Mouse (Mus musculus): ENCODE results near the gene Apobec2. TPM values are rescaled to one million over a fixed set of nuclear protein-coding genes. Genes with fewer than 3 reads are reported as not detected.

The Apobec2 gene
- polyA plus RNA-seq, 1 experiment from 2014 or later, result 0.25 TPM

DNA sequence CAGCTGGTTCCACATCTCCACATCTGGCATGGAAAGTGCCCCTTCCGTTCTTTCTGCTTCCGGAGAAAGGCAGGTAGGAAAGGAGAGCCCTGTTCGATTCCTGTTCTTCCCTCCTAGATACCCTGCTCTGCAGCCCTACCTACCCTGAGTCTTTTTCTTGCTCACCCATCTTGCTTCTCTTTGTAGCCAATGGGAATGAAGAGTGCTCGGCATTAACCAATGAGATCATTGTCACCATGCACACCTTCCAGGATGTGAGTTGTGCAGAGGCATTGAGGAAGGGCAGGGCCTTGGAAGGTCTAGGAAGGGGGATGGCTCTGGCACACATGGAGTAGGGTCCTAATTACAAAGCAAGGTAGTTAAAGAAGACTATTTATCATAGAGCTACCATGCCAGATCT is 30.7 kb upstream of the Apobec2 start:
- 86% methylated on average over 4 of the region's 4 CpGs for WGBS (ENCODE audit: insufficient replicate concordance)
- TF ChIP-seq EP300 (IDR thresholded peaks at IDR 0.05; ENCODE audit: low read depth), result no peak
- ATAC-seq, result no peak

DNA sequence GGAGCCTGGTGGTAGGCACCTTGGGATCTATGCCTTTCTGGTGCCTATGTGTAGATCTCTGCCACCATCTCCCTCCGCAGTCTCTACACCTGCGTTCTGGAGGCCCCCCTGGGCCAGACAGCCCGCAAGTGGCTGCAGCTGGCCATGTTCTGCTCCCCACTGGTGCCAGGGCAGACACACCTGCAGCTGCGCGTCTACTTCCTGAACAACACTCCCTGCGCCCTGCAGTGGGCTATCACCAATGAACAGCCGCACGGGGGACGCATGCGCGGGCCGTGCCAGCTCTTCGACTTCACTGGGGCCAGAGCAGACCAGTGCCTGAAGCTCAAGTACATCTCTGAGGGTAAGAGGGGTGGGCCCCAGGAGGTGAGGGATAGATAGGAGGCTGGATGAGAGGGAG is 29.4 kb upstream of the Apobec2 start:
- 81% methylated on average over 13 of the region's 13 CpGs for WGBS (ENCODE audit: insufficient replicate concordance)
- DNase-seq (no peak), ATAC-seq (no peak)
- no peak for TF ChIP-seq EP300 (IDR thresholded peaks at IDR 0.05; ENCODE audit: low read depth)
- no peak for TF ChIP-seq CTCF (IDR thresholded peaks at IDR 0.05; ENCODE audit: low read depth)
- Histone ChIP-seq H3K9me3 (ENCODE audit: low read length) (no peaks in the 10 kb centered on the region), H3K36me3 (replicated peaks; ENCODE audit: insufficient read depth, low read length) (no peaks in the 10 kb centered on the region), H3K27me3 (ENCODE audit: insufficient read depth, low read length) (no peaks in the 10 kb centered on the region), H3K4me1 (ENCODE audit: insufficient read depth) (peaks cover 11% of the 10 kb centered on the region), H3K4me2 (ENCODE audit: low read depth, low read length) (no peak overlapping the region), H3K27ac (ENCODE audit: low read depth) (no peak overlapping the region), H3K9ac (replicated peaks) (no peak overlapping the region), H3K4me3 (ENCODE audit: low read depth, low read length) (no peak overlapping the region)

More for the DNA sequence above, 30.7 kb upstream of the Apobec2 start:
- Histone ChIP-seq H3K9ac (replicated peaks) (no peak overlapping the region), H3K4me2 (ENCODE audit: low read depth, low read length) (no peak overlapping the region), H3K27me3 (ENCODE audit: insufficient read depth, low read length) (no peaks in the 10 kb centered on the region), H3K27ac (ENCODE audit: low read depth) (no peak overlapping the region), H3K9me3 (ENCODE audit: low read length) (no peaks in the 10 kb centered on the region), H3K4me1 (ENCODE audit: insufficient read depth) (peaks cover 10% of the 10 kb centered on the region), H3K4me3 (ENCODE audit: low read depth, low read length) (no peak overlapping the region), H3K36me3 (replicated peaks; ENCODE audit: insufficient read depth, low read length) (no peaks in the 10 kb centered on the region)
- no peak for DNase-seq

- Histone ChIP-seq H3K9me3 (ENCODE audit: low read length) (no peaks in the 10 kb centered on the region), H3K4me2 (ENCODE audit: low read depth, low read length) (no peak overlapping the region), H3K4me3 (ENCODE audit: low read depth, low read length) (no peak overlapping the region), H3K27ac (ENCODE audit: low read depth) (no peak overlapping the region), H3K36me3 (replicated peaks; ENCODE audit: insufficient read depth, low read length) (no peaks in the 10 kb centered on the region), H3K27me3 (ENCODE audit: insufficient read depth, low read length) (no peaks in the 10 kb centered on the region), H3K4me1 (ENCODE audit: insufficient read depth) (peaks cover 10% of the 10 kb centered on the region), H3K9ac (replicated peaks) (no peak overlapping the region)
- no peak for ATAC-seq
- WGBS (ENCODE audit: insufficient replicate concordance), result 36% methylated on average over 13 of the region's 13 CpGs
- TF ChIP-seq EP300 (IDR thresholded peaks at IDR 0.05; ENCODE audit: low read depth) (no peak), CTCF (IDR thresholded peaks at IDR 0.05; ENCODE audit: low read depth) (no peak)
- no peak for DNase-seq
These were observed 25.4 kb upstream of the Apobec2 start for GRCm38 (mm10) chr17:48457971-48458653.

- DNase-seq (no peak), ATAC-seq (no peak)
- H3K36me3 ChIP-seq (replicated peaks; ENCODE audit: insufficient read depth, low read length), result no peaks in the 10 kb centered on the region
- no peaks in the 10 kb centered on the region for H3K27me3 ChIP-seq (ENCODE audit: insufficient read depth, low read length)
- no peak overlapping the region for H3K9ac ChIP-seq (replicated peaks)
- no peak overlapping the region for H3K4me3 ChIP-seq (ENCODE audit: low read depth, low read length)
- WGBS (ENCODE audit: insufficient replicate concordance), result 72% methylated on average over 2 of the region's 2 CpGs
- TF ChIP-seq EP300 (IDR thresholded peaks at IDR 0.05; ENCODE audit: low read depth) (no peak), CTCF (IDR thresholded peaks at IDR 0.05; ENCODE audit: low read depth) (no peak)
- H3K4me2 ChIP-seq (ENCODE audit: low read depth, low read length), result no peak overlapping the region
- peaks cover 21% of the 10 kb centered on the region for H3K4me1 ChIP-seq (ENCODE audit: insufficient read depth)
- no peaks in the 10 kb centered on the region for H3K9me3 ChIP-seq (ENCODE audit: low read length)
- no peak overlapping the region for H3K27ac ChIP-seq (ENCODE audit: low read depth)
These were observed 23.2 kb upstream of the Apobec2 start for GRCm38 (mm10) chr17:48455955-48456354.

DNA sequence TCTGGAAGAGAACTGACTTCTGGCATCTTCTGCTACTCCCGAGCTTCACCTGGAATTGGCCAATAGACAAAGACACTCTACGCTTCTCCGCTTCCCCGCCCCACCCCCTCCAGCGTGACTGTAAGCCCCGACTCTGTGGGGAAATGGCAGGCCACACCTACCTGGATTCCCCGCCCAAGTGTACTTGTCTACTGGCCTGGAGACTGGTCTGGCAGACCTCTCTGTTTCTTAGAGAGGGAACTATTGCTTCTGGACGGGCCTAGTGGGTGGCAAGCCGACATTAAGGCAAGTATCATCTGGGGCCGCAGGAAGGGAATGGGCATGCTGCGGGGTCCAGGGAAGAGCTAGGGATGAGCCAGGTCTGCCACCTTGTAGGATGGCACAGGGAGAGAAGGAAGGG is 22.0 kb upstream of the Apobec2 start, which contains the start of gene Unc5cl:
Unc5cl (plus strand) TSS at position 214 of the 400 bp plus-strand sequence.
- 0 out of 2 replicates have a peak within 1 kb of the TSS, but pooled peaks have one; percentile 7 for H3K4me3 ChIP-seq (ENCODE audit: low read depth, low read length)
- WGBS (ENCODE audit: insufficient replicate concordance), result 53% methylated on average over 11 of the region's 11 CpGs
- H3K36me3 ChIP-seq (replicated peaks; ENCODE audit: insufficient read depth, low read length), result 0 out of 2 replicates have a peak, but pooled peaks cover 2% of the 10 kb centered on the region
- no peaks in the 10 kb centered on the region for H3K27me3 ChIP-seq (ENCODE audit: insufficient read depth, low read length)
- H3K9me3 ChIP-seq (ENCODE audit: low read length), result no peaks in the 10 kb centered on the region
- H3K4me2 ChIP-seq (ENCODE audit: low read depth, low read length), result peak within 1 kb of the TSS; percentile 44
- peak; percentile 49 for DNase-seq
- H3K4me1 ChIP-seq (ENCODE audit: insufficient read depth), result peaks cover 21% of the 10 kb centered on the region
- ATAC-seq, result no peak
- no peak within 1 kb of the TSS for H3K27ac ChIP-seq (ENCODE audit: low read depth)
- TF ChIP-seq EP300 (IDR thresholded peaks at IDR 0.05; ENCODE audit: low read depth) (no peak), CTCF (IDR thresholded peaks at IDR 0.05; ENCODE audit: low read depth) (no peak)
- H3K9ac ChIP-seq (replicated peaks), result peak within 1 kb of the TSS; percentile 30; the same call in 1 of the 2 replicates

DNA sequence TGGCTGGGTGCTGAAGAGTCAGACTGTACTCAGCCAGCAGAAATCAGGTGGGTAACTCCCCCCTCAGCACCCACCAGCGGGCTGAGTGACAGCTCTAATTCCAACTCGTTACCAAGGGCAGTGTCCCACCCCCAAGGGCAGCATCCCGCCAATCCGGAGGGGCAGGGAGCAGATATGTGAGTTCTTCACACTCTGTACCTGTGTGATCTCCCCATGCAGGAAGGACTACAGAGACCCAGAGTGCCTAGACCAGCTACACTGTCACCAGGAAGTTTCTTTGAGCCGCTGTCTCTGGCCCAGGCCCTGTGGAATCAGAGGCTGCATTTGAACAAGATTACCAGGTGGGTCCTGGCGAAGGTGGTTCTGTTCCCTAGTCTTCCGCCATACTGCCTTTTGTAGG is 21.5 kb upstream of the Apobec2 start:
- Histone ChIP-seq H3K4me3 (ENCODE audit: low read depth, low read length) (0 out of 2 replicates have a peak overlapping the region, but pooled peaks have one; percentile 7), H3K27me3 (ENCODE audit: insufficient read depth, low read length) (no peaks in the 10 kb centered on the region), H3K4me1 (ENCODE audit: insufficient read depth) (peaks cover 21% of the 10 kb centered on the region), H3K9me3 (ENCODE audit: low read length) (no peaks in the 10 kb centered on the region), H3K36me3 (replicated peaks; ENCODE audit: insufficient read depth, low read length) (peaks cover 4% of the 10 kb centered on the region; the same call in 1 of the 2 replicates), H3K4me2 (ENCODE audit: low read depth, low read length) (peak overlapping the region; percentile 44), H3K9ac (replicated peaks) (no peak overlapping the region; the same call in 1 of the 2 replicates), H3K27ac (ENCODE audit: low read depth) (no peak overlapping the region)
- TF ChIP-seq CTCF (IDR thresholded peaks at IDR 0.05; ENCODE audit: low read depth), result no peak
- no peak for TF ChIP-seq EP300 (IDR thresholded peaks at IDR 0.05; ENCODE audit: low read depth)
- no peak for DNase-seq
- WGBS (ENCODE audit: insufficient replicate concordance), result 53% methylated on average over 7 of the region's 7 CpGs
- no peak for ATAC-seq
